Mouse (Mus musculus) spleen, embryonic (tissue): ENCODE results near the gene Rictor.

Experiments used
- CTCF ChIA-PET: fragments of 350-600 bp; sonication (Branson Sonifier 250); formaldehyde crosslinking; loops from one replicate; lab custom pipeline; 2022; lab: Charles Lee

Rictor gene

DNA sequence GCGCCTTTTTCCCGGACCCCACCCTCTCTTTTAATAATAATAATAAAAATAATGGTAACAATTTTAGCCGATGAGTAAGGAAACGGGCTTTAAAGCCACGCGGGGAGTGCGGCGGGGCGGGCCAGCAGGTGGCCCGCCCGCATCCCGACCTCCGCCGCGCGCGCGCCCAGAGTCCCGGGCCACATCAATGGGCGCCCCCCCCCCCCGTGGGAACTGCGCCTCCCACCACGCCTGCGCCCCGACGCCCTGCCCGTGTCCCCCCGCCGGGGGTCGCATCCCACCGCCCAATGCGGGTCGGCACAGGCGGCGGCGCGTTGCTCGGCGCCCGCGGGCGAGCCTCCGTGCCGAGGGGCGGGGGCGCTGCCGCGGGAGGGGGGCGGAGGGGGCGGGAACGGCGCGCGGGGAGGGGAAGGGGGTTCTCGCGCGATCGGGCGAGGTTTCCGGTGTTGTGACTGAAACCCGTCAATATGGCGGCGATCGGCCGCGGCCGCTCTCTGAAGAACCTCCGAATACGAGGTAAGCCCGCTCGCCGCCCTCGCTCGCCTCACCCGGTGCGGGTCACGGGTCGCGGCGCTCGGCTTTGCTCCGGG, at the start of gene Rictor:
Gene Rictor (plus strand): TSS at position 444 of the 590 bp plus-strand sequence.
- CTCF ChIA-PET, result interaction anchor here (0.6 to 0.7 kb wide), 2 partner anchors 9 to 299 kb away, joined by 3 read pairs; no protein-coding TSS in a partner anchor

DNA sequence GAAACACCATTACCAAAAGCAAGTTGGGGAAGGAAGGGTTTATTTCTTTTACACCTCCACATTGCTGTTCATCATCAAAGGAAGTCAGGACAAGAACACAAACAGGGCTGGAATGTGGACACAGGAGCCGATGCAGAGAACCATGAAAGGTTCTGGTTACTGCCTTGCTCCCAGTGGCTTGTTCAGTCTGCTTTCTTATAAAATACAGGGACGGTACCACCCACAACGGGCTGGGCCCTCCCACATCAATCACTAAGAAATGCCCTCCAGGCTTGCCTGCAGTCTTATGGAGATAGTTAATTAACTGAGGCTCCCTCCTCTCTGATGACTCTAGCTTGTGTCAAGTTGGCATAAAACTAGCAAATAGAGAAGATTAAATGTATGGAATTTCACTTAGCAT, 46.2 kb upstream of the Rictor start:
- CTCF ChIA-PET, result no interaction called here

- CTCF ChIA-PET, result no interaction called here
Measured at GRCm38 (mm10) chr15:6663991-6664390, 44.2 kb upstream of the Rictor start.

GRCm38 (mm10) chr15:6666072-6666471, 42.1 kb upstream of the Rictor start:
- CTCF ChIA-PET, result no interaction called here

DNA sequence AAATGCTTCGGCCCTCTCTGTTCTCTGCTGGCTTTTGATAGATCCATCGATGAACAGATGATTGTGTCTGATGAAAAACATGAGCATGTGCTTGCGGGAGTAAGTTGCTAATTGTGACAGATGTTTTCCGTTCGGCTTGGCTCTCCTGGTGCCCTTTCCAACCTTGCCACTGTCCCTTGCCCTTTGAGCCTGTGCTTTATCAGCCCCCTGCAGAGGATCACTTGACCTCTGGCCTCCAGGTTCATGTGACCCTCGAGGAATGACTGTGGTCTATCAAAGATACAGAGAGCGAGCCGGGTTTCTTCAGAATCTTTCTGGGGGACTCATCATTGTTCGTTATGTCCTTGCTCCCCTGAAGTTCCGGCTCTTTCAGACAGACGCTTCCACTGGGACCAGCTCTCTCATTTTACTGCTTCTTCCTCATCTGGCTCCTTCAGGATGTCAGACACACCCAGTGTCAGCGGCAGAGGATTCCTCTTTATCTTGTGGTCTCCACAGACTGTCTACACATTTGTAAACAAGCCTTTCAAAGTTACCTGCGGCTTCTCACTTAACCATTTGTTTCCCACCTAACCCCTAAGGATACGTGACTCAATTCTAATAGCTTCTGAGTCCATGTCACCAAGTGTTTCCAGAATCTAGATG, 39.3 kb upstream of the Rictor start:
- CTCF ChIA-PET, result no interaction called here

GRCm38 (mm10) chr15:6678479-6678878, 29.7 kb upstream of the Rictor start:
- CTCF ChIA-PET, result no interaction called here

DNA sequence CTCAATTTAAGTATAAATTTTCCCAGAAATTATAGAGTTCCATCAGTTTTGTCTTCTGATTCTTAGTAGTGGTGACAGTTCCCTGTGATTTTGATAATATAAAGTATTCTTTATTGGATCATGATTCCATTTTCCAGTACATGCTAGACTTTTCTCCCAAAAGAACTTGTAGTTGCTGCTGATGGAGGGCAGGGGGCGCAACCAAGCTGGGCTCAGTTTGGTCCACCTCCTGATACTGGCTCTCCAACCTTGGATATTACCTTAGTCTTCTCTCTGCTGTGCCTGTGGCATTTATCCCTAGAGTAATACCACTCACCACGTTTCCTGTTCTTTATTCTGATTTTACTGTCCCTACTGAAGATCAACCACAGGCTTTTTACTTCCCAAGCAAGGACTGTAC, 6.0 kb upstream of the Rictor start:
- CTCF ChIA-PET, result no interaction called here

DNA sequence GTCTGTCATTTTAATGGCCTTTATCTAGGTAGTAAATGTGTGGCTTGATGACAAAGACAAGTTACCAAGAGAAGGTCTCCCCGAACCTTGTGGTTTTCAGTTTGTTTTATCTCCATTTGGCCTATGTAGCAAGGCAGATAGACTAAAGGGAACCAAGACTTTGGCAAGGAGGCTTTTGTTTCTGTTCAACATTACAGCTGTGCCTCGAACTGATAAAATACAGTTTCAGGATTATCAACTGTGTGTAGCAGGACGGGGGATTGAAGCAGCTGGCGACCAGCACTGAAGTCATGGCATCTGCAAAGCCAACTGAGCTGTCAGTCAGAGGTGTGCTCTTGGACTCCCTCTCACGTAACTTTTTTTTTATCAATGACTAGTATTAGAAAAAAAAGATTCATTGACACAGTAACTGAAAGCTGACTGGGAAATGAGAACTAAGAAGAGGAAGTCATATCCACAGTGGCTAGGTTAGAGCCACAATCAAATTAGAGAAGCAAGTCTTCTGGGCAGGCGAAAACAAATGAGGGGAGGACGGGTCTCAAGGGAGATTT, 2.8 kb upstream of the Rictor start:
- CTCF ChIA-PET, result no interaction called here

- CTCF ChIA-PET, result interaction anchor here (0.6 to 0.7 kb wide), 2 partner anchors 10 to 298 kb away, joined by 3 read pairs; no protein-coding TSS in a partner anchor
Measured at GRCm38 (mm10) chr15:6707551-6707935, 636 bp upstream of the Rictor start.

DNA sequence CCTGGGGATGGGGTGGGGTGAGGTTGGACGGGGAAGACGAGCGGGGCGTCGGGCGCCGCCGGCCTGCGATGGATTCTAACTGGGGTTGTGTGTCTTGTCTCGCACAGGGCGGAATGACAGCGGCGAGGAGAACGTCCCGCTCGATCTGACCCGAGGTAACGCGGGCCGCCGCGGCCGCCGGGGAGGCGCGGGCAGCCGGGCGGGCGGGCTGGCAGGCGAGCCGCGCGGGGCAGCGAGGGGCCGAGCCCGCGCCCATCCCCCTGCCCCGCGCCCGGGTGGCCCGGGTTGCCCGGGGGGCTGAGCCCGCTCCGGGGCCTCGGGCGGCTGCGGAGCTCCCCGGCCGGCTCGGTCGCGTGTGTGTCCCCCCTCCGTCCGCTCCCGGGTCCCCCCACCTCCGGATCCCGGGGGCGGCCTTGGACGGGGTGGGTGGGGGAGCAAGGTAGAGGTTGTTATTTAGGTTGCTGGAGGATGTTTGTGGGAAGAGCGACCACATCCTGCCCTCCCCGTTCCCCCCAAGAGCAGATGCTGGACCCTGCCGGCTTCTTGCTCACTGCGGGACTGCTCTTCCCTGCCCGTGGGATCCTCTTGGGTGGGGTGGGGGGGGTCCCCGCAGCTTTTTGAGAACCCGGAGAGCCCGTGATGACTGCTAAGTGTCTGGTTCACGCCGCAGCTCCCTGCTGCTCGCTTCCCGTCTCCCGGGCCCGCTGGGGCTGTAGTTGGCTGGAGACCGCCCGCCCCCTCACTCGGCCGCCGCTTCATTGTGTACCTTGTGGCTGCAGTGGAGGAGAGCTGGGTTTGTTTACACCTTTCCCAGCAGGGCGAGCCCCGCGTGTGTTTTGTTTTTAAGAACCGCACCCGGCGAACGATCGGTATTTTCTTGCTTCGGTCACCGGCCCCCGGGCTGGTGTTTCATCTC, 605 bp downstream of the Rictor start:
- CTCF ChIA-PET, result no interaction called here

DNA sequence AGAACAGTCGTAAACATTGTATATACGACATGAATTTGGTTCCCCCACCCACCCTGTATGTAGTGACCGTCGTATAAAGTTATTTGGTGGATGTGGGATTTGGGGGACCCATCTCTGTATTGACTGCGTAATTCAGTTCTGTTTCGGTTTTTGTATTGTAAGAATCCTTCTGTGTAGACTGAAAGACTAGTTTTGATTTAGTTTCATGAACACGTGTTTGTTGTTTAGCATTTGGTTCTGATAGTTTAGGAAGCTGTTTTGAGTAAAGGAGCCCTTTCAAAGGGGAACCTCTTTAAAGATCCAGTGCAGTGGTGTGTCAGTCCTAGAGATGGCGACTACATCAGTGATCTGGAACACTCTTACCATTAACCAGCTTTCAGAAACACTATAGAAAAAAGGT, 1.4 kb downstream of the Rictor start:
- CTCF ChIA-PET, result no interaction called here

GRCm38 (mm10) chr15:6710341-6710740, 2.2 kb downstream of the Rictor start:
- CTCF ChIA-PET, result interaction anchor here (0.6 kb wide), 1 partner anchor 1564 kb away, joined by 3 read pairs; no protein-coding TSS in a partner anchor

- CTCF ChIA-PET, result no interaction called here
Measured at GRCm38 (mm10) chr15:6711226-6711625, 3.0 kb downstream of the Rictor start.

DNA sequence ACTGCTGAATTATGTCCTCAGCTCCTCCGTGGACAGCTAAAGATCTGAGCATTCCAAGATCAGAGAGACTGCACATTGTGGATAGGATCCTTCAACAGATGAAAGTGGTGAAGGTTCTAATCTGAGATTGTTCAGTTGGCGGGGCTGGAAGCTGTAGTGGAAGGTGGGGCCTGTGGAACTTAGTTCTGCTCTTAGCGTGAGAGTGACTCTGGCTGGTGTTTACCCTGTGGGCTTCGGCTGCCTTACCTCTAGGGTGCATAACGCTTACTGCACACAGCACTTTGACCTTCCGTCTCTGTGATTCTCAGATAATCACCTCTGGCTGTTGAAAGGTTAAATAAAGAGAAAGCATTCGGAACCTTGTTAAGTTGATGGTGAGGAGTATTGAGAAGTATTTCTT, 6.6 kb downstream of the Rictor start:
- CTCF ChIA-PET, result no interaction called here

DNA sequence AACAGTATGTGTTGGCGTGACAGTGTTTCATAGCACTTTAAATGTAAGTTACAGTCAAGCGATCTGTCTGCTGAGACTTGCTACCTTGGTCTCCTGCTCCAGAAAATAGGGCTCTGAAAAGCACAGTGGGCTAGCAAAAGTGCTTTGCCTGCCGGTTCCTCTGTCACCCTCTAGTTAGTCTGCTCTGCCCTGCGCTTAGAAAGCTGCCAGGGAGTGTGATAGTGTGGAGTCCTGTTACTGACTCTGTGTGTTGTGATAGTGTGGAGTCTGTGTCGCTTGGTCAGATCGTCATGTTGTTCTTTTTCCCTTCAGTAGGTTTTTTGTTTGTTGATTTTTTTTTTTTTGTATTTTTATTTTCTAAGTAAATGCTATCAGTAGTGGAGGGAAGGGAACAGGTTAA, 7.1 kb downstream of the Rictor start:
- CTCF ChIA-PET, result no interaction called here

- CTCF ChIA-PET, result no interaction called here
Measured at GRCm38 (mm10) chr15:6721385-6721784, 13.2 kb downstream of the Rictor start.

- CTCF ChIA-PET, result no interaction called here
Measured at GRCm38 (mm10) chr15:6721802-6722201, 13.6 kb downstream of the Rictor start.

DNA sequence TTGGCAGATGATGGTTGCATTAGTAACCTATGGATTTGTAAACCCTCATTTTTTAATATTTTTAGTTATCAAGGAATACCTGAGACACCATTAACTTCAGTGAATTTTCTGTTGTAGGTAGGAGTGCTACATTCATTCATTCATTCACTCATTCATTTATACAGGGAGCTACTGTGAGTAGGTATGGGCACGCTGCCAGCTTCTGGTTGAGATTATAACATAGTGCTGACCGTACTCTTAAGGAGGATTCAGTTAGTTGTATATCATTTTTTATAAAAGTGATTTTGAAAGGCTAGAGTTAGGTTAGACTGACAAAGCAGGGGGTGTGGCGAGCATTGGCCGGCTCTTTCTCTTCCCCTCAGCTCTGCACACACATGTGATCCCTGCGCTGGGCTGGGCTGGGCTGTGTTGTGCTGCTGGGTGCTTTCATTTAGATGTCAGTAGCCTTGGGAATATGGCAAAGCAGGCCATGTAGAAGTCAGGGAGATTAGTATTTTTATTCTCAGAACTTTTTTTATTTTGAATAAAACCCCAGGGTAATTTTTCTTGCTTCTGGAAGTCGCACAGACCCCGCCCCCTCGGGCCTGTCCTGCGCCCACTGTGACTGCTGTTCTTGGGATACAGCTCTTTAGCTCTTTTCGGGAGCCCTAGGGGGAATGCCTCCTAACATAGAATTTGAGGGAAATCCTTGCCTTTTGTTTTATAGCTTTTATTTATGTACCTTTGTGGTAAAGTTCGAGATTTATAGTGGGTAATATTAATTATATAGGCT, 14.4 kb downstream of the Rictor start:
- CTCF ChIA-PET, result interaction anchor here (1.0 kb wide), 1 partner anchor 100 kb away, joined by 3 read pairs; no protein-coding TSS in a partner anchor

- CTCF ChIA-PET, result interaction anchor here (1.0 kb wide), 1 partner anchor 100 kb away, joined by 3 read pairs; no protein-coding TSS in a partner anchor
Measured at GRCm38 (mm10) chr15:6723338-6723737, 15.2 kb downstream of the Rictor start.

DNA sequence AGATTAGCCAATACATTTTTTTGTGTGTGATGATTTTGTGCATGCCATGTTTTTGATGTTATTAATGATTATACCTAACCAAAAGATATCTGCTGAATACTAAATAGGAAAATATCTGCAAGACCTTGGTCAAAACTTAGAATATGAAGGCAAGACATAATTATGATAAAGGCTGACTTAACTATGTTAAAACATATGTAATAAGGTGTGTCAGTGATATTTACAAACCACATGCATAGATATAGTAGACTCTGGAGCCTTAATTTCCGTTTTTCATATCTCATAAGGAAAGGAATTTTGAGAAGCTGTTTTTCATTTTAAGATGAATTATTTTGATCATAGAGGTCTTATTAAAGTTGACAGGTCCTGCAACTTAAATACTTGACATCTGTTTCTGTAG, 16.3 kb downstream of the Rictor start:
- CTCF ChIA-PET, result no interaction called here
